Mouse (Mus musculus) hindbrain, embryonic 11.5 days (tissue): ENCODE measurements around the gene Slc38a3. TPM values are rescaled to one million over a fixed set of nuclear protein-coding genes. Genes with fewer than 3 reads are reported as not detected.
A peak's percentile ranks its signal among the peaks of the same experiment; 100 is the strongest.

ENCODE experiments used
- ATAC-seq: fragments of 200-750 bp; cut with Nextera tagmentation; 2 replicates; pipeline ENCODE4 v1.8.0; 2017; ENCODE audit warnings: mild to moderate bottlenecking, moderate TSS enrichment, moderate library complexity; ENCODE audit not compliant: low FRiP score
- DNase-seq: peaks from one replicate; pipeline ENCODE4 v3.0.0-alpha.2; 2015; ENCODE audit warnings: low spot score
- H3K27ac ChIP-seq: fragments of 300-500 bp; sonication (generic); 2 replicates; pipeline ENCODE4 v1.5.1; 2014; ENCODE audit warnings: mild to moderate bottlenecking, low read depth, low read length
- H3K27me3 ChIP-seq: fragments of 300-500 bp; sonication (generic); 2 replicates; pipeline ENCODE4 v1.6.1; 2014; ENCODE audit warnings: mild to moderate bottlenecking, low read length, moderate library complexity, mixed read lengths; ENCODE audit not compliant: control insufficient read depth, insufficient read depth
- H3K36me3 ChIP-seq: fragments of 300-500 bp; sonication (generic); 2 replicates; pipeline ENCODE4 v1.6.1; 2014; ENCODE audit warnings: mild to moderate bottlenecking, low read length, moderate library complexity, mixed read lengths; ENCODE audit not compliant: control insufficient read depth, insufficient read depth
- H3K4me1 ChIP-seq: fragments of 300-500 bp; sonication (generic); replicated peaks from 2 replicates; pipeline ENCODE4 v1.6.1; 2014; ENCODE audit warnings: low read length, mixed read lengths; ENCODE audit not compliant: control insufficient read depth, insufficient read depth
- H3K4me2 ChIP-seq: fragments of 300-500 bp; sonication (generic); replicated peaks from 2 replicates; pipeline ENCODE4 v1.6.1; 2014; ENCODE audit warnings: mild to moderate bottlenecking, low read depth, low read length
- H3K4me3 ChIP-seq: fragments of 300-500 bp; sonication (generic); 2 replicates; pipeline ENCODE4 v1.5.1; 2014; ENCODE audit warnings: low read depth, low read length
- H3K9ac ChIP-seq: fragments of 300-500 bp; sonication (generic); 2 replicates; pipeline ENCODE4 v1.6.1; 2014; ENCODE audit warnings: low read depth, low read length
- H3K9me3 ChIP-seq: fragments of 300-500 bp; sonication (generic); 2 replicates; pipeline ENCODE4 v1.6.1; 2016; ENCODE audit warnings: low read length; ENCODE audit not compliant: control insufficient read depth
- WGBS: fragments of 180-500 bp; shearing (Covaris S2); extraction: QIAGEN DNeasy Blood & Tissue Kit; methylation state at CpG from one replicate; pipeline ENCODE4 v1.1.7; 2014; 5-methylcytosine and 5-hydroxymethylcytosine counted together
- polyA plus RNA-seq: library from polyadenylated mRNA; unstranded; fragments of >200 nt; fragmentation: Nextera tagmentation; extraction: Ambion mirVana; gene quantifications from 2 replicates; pipeline ENCODE4 v1.2.1, GENCODE M21; 2014

Gene Slc38a3
- polyA plus RNA-seq, 1 experiment from 2014 or later, result 9.8 TPM

DNA sequence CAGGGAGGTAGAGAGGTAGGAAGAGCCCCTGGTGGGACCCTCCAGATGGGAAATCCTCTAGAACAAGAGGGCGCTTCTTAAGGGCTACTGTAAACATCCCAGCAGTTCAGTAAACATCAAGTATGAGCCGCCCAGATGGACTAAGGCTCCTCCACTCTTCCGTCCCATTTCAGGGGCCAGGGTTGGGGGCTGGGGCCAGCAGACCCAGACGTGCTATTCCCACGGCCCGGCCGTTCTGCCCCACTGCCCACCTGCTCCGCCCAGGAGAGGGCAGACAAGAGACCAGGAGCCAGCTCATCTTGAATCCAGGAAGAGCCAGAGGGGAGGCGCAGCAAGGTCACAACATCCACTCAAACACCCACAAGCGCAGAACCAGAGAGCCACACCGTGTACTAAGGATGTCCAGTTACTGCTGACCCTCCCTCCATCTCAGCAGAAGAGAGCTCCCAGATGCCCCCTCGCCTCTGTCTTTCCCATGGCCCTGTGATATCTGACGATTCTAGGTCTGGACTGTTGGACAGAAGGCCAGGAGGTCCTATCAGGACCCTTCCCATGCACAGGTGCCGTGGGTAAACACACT is 29.4 kb upstream of the Slc38a3 start:
- H3K9ac ChIP-seq, result no peak overlapping the region
- peak overlapping the region; percentile 19; the same call in 1 of the 2 replicates for H3K27ac ChIP-seq
- H3K27me3 ChIP-seq, result 0 out of 2 replicates have a peak, but pooled peaks cover 4% of the 10 kb centered on the region
- H3K4me2 ChIP-seq, result peak overlapping the region; percentile 20
- WGBS, result 6% methylated on average over 14 of the region's 14 CpGs
- ATAC-seq (0 out of 2 replicates have a peak, but pooled peaks have one; percentile 21), DNase-seq (peak; percentile 45)
- peaks cover 39% of the 10 kb centered on the region for H3K4me1 ChIP-seq
- no peak overlapping the region for H3K4me3 ChIP-seq
- no peaks in the 10 kb centered on the region for H3K9me3 ChIP-seq
- H3K36me3 ChIP-seq, result no peaks in the 10 kb centered on the region

DNA sequence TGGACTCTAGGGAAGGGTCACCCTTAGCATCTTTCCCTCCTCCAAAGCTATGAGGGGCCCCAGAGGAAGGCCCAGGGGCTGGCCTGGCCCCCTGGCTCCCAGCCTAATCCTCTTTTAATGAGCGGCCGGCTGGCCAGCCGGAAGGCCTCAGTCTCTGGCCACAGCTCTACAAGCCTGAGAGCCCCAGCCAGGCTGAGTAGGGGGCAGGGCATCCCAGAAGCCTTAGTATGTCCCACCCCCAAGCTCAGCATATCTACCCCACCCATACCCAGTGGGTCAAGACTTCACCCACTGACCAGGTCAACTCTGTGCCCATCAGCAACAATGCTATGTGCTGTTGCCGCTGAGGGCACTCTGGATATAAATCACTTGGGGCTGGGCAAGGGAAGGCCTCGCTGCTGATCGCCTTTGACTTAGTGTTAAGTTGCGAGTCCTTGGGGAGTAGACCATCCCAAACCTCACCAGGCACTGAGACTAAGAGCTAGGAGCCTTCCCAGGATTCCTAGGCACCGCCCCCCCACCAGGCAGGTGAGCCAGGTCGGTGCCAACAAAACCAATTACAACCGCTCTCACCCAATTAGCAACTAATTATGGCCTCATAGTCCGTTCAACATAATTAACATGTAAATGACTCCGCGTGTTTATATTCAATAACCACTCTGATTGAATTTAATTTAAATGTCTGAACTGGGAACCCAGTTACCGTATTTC is 28.6 kb upstream of the Slc38a3 start:
- no peak overlapping the region for H3K4me2 ChIP-seq
- DNase-seq, result peak; percentile 30
- ATAC-seq, result no peak
- H3K9me3 ChIP-seq, result no peaks in the 10 kb centered on the region
- 0 out of 2 replicates have a peak, but pooled peaks cover 4% of the 10 kb centered on the region for H3K27me3 ChIP-seq
- 9% methylated on average over 14 of the region's 14 CpGs for WGBS
- no peak overlapping the region for H3K9ac ChIP-seq
- peak overlapping the region; percentile 19; the same call in 1 of the 2 replicates for H3K27ac ChIP-seq
- H3K36me3 ChIP-seq, result no peaks in the 10 kb centered on the region
- peaks cover 40% of the 10 kb centered on the region for H3K4me1 ChIP-seq
- H3K4me3 ChIP-seq, result no peak overlapping the region

DNA sequence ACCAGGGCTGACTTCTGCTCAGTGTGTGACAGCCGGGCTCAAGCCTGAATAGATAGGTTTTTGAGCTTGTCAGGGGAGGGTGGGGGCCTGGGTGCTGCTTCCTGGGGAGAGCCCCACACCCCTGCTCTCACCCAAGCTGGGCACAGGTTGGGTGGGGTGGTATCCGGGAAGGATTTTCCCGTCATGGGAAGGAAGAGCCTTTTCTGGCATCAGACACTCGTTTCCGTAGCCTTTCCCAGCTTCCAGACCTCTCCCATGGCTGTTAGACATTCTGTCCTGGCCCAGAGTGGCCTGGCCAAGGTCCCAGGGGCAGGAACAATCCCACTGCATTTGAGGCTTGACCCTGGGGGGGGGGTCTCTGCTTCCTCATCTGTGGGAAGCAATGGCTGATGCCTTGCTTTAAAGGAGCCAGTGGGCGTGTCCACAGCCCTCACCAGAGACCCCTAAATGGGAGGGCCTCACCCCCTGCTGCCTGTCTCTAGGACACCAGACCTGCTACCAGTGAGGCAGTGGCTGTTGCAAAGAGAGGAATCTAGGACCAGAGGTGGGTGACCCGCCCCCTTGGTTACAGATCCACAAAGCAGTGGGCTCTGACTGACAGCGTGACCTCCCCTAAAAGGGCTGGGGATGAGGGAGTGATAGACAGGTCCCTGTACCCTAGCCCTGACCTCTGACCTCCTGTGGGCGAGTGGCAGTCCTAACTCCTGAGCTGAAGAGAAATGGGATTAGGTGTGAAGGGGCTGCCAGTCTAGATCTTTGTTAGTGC is 27.7 kb upstream of the Slc38a3 start:
- ATAC-seq (no peak), DNase-seq (peak; percentile 44)
- no peaks in the 10 kb centered on the region for H3K9me3 ChIP-seq
- 17% methylated on average over 9 of the region's 9 CpGs for WGBS
- 0 out of 2 replicates have a peak overlapping the region, but pooled peaks have one; percentile 19 for H3K9ac ChIP-seq
- no peak overlapping the region for H3K4me3 ChIP-seq
- H3K4me2 ChIP-seq, result no peak overlapping the region
- H3K36me3 ChIP-seq, result no peaks in the 10 kb centered on the region
- H3K27me3 ChIP-seq, result 0 out of 2 replicates have a peak, but pooled peaks cover 4% of the 10 kb centered on the region
- peaks cover 40% of the 10 kb centered on the region for H3K4me1 ChIP-seq
- H3K27ac ChIP-seq, result 0 out of 2 replicates have a peak overlapping the region, but pooled peaks have one; percentile 30

DNA sequence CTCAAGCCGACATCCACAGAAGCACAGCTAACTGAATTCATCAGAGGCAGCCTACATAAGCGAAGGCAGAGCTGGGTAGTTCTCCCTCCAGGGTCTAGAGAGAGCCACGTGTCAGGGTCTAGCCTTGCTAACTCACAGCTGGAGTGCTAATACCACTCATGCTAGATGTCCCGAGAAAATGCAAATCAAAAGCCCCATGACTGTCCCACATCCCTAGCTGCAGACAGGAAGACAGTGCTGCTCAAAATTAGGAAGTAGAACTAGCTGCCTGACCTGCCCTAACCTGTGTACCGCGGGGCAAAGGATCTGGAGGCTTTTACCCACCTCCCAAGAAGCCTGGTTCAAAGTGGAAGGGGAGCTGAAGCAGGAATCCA is 26.8 kb upstream of the Slc38a3 start:
- peaks cover 40% of the 10 kb centered on the region for H3K4me1 ChIP-seq
- WGBS, result 41% methylated on average over 6 of the region's 6 CpGs
- H3K9me3 ChIP-seq, result no peaks in the 10 kb centered on the region
- no peak overlapping the region for H3K9ac ChIP-seq
- H3K27ac ChIP-seq, result peak overlapping the region; percentile 51
- ATAC-seq (no peak), DNase-seq (no peak)
- no peak overlapping the region for H3K4me3 ChIP-seq
- H3K36me3 ChIP-seq, result 0 out of 2 replicates have a peak, but pooled peaks cover 3% of the 10 kb centered on the region
- H3K27me3 ChIP-seq, result 0 out of 2 replicates have a peak, but pooled peaks cover 4% of the 10 kb centered on the region
- H3K4me2 ChIP-seq, result no peak overlapping the region

DNA sequence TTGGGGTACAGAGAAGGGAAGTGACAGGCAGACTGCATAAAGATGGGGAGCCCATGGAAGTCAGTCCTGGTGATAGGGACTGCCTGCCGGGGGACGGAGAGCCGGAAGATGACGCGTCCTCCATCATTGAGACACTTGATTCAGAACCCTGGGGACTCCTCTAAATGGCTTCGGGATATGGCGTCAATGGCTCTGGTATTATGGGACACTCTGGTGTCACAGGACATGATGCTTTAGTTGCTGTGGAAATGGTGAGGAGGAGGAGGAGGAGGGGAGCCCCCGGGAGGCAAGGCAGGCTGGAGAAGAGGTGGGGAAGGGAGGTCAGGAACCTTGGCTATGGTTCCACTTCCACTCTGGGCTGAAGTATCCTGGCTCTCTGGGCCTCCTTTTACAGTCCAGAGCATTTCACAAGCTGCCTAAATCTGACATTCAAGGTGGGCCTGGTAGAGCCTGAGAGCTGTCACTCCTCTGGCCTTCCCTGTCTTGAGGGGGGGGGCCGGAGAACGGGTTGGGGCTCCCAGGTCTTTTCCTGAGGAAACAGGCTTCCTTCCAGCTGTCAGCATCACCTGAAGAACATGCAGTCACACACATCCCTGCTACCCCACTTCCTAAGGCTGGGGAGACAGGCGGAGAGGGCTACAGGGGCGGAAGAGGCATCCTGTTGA is 26.2 kb upstream of the Slc38a3 start:
- no peak overlapping the region for H3K4me3 ChIP-seq
- ATAC-seq (no peak), DNase-seq (no peak)
- no peaks in the 10 kb centered on the region for H3K9me3 ChIP-seq
- H3K9ac ChIP-seq, result no peak overlapping the region
- 78% methylated on average over 12 of the region's 12 CpGs for WGBS
- peaks cover 40% of the 10 kb centered on the region for H3K4me1 ChIP-seq
- H3K36me3 ChIP-seq, result 0 out of 2 replicates have a peak, but pooled peaks cover 3% of the 10 kb centered on the region
- 0 out of 2 replicates have a peak, but pooled peaks cover 4% of the 10 kb centered on the region for H3K27me3 ChIP-seq
- peak overlapping the region; percentile 51; the same call in 1 of the 2 replicates for H3K27ac ChIP-seq
- H3K4me2 ChIP-seq, result no peak overlapping the region

DNA sequence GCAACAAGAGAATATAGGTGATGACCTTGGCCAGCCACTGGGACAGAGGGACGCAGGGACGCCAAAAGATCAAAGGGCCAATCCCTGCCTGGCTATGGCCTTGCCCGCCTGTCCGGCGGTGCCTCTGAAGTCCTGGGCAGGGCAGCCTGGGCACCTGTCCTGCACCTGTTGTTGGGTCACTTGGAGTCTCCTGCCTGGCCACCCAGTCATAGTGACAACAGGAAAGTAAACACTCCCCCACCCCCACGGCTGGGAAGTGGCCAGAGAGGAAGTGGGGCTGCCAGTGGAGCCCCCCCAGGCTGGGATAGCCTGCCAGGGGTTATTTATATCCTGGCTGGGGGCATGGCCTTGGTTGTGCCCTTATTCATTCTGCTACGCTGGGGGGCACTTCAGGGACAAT is 25.3 kb upstream of the Slc38a3 start:
- DNase-seq (no peak), ATAC-seq (no peak)
- Histone ChIP-seq H3K27me3 (0 out of 2 replicates have a peak, but pooled peaks cover 4% of the 10 kb centered on the region), H3K9ac (no peak overlapping the region), H3K36me3 (0 out of 2 replicates have a peak, but pooled peaks cover 3% of the 10 kb centered on the region), H3K27ac (no peak overlapping the region), H3K4me1 (peaks cover 34% of the 10 kb centered on the region), H3K4me2 (no peak overlapping the region), H3K9me3 (no peaks in the 10 kb centered on the region), H3K4me3 (no peak overlapping the region)
- WGBS, result 79% methylated on average over 7 of the region's 7 CpGs

DNA sequence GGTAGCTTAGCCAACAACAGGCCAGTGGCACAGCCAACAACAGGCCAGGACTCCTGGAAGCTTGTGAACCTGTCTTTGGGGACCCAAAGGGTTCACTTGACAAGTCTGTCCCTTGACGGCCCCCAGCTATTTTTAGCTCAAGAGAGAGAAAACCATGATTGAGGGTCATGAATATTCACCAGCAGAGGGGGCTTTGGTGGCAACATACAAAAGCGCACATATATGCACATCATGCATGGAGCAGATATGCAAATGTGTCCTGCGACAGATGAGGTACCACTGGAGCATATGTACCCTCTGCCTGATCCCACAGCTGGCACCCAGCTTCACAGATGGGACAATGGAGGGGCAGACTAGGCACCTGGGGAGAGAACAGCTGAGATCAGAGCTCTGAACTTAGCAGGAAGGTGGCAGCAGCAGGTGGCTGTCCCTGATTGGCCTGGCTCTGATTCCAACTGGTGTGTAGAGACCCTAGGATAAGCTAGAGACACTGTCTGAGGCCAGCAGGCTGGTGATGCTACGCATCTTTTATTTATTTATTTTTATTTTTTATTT is 24.2 kb upstream of the Slc38a3 start:
- Histone ChIP-seq H3K4me1 (peaks cover 23% of the 10 kb centered on the region), H3K9ac (no peak overlapping the region), H3K36me3 (0 out of 2 replicates have a peak, but pooled peaks cover 3% of the 10 kb centered on the region), H3K4me2 (no peak overlapping the region), H3K27ac (no peak overlapping the region), H3K27me3 (0 out of 2 replicates have a peak, but pooled peaks cover 4% of the 10 kb centered on the region), H3K9me3 (no peaks in the 10 kb centered on the region), H3K4me3 (no peak overlapping the region)
- ATAC-seq, result no peak
- WGBS, result 64% methylated on average over 4 of the region's 4 CpGs
- DNase-seq, result no peak

DNA sequence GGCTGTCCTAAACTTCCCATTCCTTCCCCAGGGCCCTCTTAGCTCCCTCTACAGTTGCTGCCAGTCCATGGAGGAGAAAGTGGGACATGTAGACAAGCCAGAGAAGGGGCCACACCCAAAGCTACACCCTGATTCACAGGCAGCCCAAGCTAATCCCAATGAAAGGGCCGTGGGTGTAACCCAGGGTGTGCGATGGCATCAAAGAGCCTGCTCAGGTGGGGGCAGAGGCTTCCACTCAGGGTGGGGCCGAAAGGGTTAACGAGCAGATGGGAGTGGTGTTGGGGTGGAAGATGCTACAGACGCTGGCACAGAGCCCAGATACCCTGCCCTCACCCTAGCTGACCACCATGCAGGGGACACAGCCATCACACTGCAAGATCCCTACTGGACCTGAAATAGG is 23.5 kb upstream of the Slc38a3 start:
- no peak for ATAC-seq
- Histone ChIP-seq H3K27me3 (0 out of 2 replicates have a peak, but pooled peaks cover 4% of the 10 kb centered on the region), H3K4me1 (peaks cover 21% of the 10 kb centered on the region), H3K9ac (no peak overlapping the region), H3K4me2 (no peak overlapping the region), H3K4me3 (no peak overlapping the region), H3K27ac (no peak overlapping the region), H3K36me3 (0 out of 2 replicates have a peak, but pooled peaks cover 3% of the 10 kb centered on the region), H3K9me3 (no peaks in the 10 kb centered on the region)
- DNase-seq, result no peak
- WGBS, result 77% methylated on average over 5 of the region's 5 CpGs
